Mouse (Mus musculus) embryonic facial prominence, embryonic 14.5 days (tissue): Measurements from ENCODE around the gene Zc2hc1b. TPM values are rescaled to one million over a fixed set of nuclear protein-coding genes. Genes with fewer than 3 reads are reported as not detected.

Source experiments
- ATAC-seq: fragments of 200-750 bp; cut with Nextera tagmentation; 2 replicates; pipeline ENCODE4 v1.8.0; 2017; ENCODE audit warnings: low read depth, moderate number of reproducible peaks, moderate TSS enrichment
- DNase-seq: peaks from one replicate; pipeline ENCODE4 v3.0.0-alpha.2; 2015; ENCODE audit warnings: low spot score
- H3K27ac ChIP-seq: fragments of 300-500 bp; sonication (generic); replicated peaks from 2 replicates; pipeline ENCODE4 v1.5.1; 2014; ENCODE audit warnings: low read depth, mild to moderate bottlenecking, low read length, moderate library complexity
- H3K27me3 ChIP-seq: fragments of 300-500 bp; sonication (generic); replicated peaks from 2 replicates; pipeline ENCODE4 v1.6.1; 2014; ENCODE audit warnings: low read length; ENCODE audit not compliant: control insufficient read depth, insufficient read depth
- H3K36me3 ChIP-seq: fragments of 300-500 bp; sonication (generic); 2 replicates; pipeline ENCODE4 v1.6.1; 2014; ENCODE audit warnings: low read length, mixed read lengths; ENCODE audit not compliant: control insufficient read depth, insufficient read depth
- H3K4me1 ChIP-seq: fragments of 300-500 bp; sonication (generic); 2 replicates; pipeline ENCODE4 v1.6.1; 2014; ENCODE audit warnings: antibody characterized with exemption, low read length; ENCODE audit not compliant: control insufficient read depth, insufficient read depth
- H3K4me2 ChIP-seq: fragments of 300-500 bp; sonication (generic); 2 replicates; pipeline ENCODE4 v1.6.1; 2014; ENCODE audit warnings: low read depth, mild to moderate bottlenecking, low read length, moderate library complexity, mixed read lengths
- H3K4me3 ChIP-seq: fragments of 300-500 bp; sonication (generic); 2 replicates; pipeline ENCODE4 v1.5.1; 2014; ENCODE audit warnings: low read depth, mild to moderate bottlenecking, low read length
- H3K9ac ChIP-seq: fragments of 300-500 bp; sonication (generic); 2 replicates; pipeline ENCODE4 v1.6.1; 2014; ENCODE audit warnings: low read depth, mild to moderate bottlenecking, low read length, moderate library complexity, mixed read lengths
- H3K9me3 ChIP-seq: fragments of 300-500 bp; sonication (generic); 2 replicates; pipeline ENCODE4 v1.6.1; 2016; ENCODE audit warnings: low read length; ENCODE audit not compliant: control insufficient read depth
- WGBS: fragments of 180-500 bp; shearing (Covaris S2); extraction: QIAGEN DNeasy Blood & Tissue Kit; methylation state at CpG from one replicate; pipeline ENCODE4 v1.1.7; 2014; 5-methylcytosine and 5-hydroxymethylcytosine counted together
- polyA plus RNA-seq: library from polyadenylated mRNA; unstranded; fragments of >200 nt; fragmentation: Nextera tagmentation; extraction: Ambion mirVana; gene quantifications from 2 replicates; pipeline ENCODE4 v1.2.1, GENCODE M21; 2014

Gene Zc2hc1b
- polyA plus RNA-seq, 1 experiment from 2014 or later, result not detected

DNA sequence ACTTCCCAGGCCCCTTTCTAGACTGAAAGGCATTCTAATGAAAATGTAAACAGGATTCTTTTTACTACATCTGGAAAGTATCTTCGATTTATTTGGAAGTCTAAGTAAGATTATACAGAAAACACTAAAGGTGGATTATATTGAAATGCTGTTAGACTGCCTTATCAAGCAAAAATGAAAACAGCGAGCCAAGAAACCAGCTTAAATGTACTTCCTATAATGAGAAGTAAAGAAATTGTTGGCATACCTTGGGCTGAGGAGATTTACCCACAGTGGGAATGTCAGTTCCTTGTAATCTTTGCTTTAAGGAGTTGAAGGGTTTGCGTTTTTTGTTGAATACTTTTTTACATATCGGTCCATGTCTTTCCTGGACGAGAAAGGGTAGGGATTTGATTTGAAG lies 9.4 kb downstream of the Zc2hc1b start:
- Histone ChIP-seq H3K9ac (no peak overlapping the region), H3K4me1 (peaks cover 38% of the 10 kb centered on the region), H3K36me3 (no peaks in the 10 kb centered on the region), H3K4me2 (no peak overlapping the region), H3K27me3 (no peaks in the 10 kb centered on the region), H3K9me3 (no peaks in the 10 kb centered on the region), H3K4me3 (no peak overlapping the region), H3K27ac (peak overlapping the region; percentile 85)
- ATAC-seq (no peak), DNase-seq (peak; percentile 92)
- 40% methylated on average over 5 of the region's 5 CpGs for WGBS

DNA sequence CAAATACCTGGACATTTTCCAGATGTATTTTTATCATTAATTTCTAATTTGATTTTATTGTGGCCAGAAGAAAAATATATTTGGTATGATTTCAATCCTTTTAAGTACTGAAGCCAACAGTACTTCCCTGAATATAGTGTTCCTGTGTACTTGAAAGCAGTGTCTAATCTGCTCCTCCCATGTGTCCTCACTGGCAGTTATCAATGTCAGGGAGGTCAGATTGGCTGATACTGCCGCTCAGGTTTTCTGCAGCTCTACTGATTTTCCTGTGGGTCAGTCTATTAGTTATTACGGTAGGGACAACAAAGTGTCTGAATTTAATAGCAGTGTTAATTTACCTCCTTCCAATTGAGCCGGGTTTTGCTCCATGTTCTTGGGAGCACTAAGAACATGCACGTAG lies 15.8 kb downstream of the Zc2hc1b start:
- Histone ChIP-seq H3K4me3 (no peak overlapping the region), H3K27ac (no peak overlapping the region), H3K27me3 (no peaks in the 10 kb centered on the region), H3K4me1 (no peaks in the 10 kb centered on the region), H3K9me3 (no peaks in the 10 kb centered on the region), H3K4me2 (no peak overlapping the region), H3K36me3 (no peaks in the 10 kb centered on the region), H3K9ac (no peak overlapping the region)
- ATAC-seq (no peak), DNase-seq (no peak)
- 71% methylated on average over 4 of the region's 4 CpGs for WGBS

DNA sequence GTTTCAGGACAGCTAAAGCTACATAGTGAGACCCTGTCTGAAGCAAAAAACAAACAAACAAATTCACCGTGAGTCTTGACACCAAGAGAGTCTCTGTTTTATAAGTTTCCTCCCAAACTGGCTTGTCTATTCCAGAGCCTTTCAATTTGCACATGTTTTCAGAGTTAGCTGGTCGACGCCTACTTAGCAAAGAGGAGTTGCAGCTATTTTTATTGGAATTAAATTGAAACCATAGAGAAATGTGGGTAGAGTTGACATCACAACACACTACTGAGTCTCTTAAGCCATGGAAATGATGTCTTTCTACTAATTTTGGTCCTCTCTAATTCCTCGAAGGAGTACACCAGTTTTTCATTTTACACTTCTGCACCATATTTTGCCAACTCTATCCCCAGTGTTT lies 16.9 kb downstream of the Zc2hc1b start:
- no peaks in the 10 kb centered on the region for H3K36me3 ChIP-seq
- no peak overlapping the region for H3K9ac ChIP-seq
- no peaks in the 10 kb centered on the region for H3K4me1 ChIP-seq
- 78% methylated on average over 4 of the region's 4 CpGs for WGBS
- H3K4me3 ChIP-seq, result no peak overlapping the region
- no peak overlapping the region for H3K4me2 ChIP-seq
- ATAC-seq (no peak), DNase-seq (no peak)
- H3K27me3 ChIP-seq, result no peaks in the 10 kb centered on the region
- no peaks in the 10 kb centered on the region for H3K9me3 ChIP-seq
- no peak overlapping the region for H3K27ac ChIP-seq

DNA sequence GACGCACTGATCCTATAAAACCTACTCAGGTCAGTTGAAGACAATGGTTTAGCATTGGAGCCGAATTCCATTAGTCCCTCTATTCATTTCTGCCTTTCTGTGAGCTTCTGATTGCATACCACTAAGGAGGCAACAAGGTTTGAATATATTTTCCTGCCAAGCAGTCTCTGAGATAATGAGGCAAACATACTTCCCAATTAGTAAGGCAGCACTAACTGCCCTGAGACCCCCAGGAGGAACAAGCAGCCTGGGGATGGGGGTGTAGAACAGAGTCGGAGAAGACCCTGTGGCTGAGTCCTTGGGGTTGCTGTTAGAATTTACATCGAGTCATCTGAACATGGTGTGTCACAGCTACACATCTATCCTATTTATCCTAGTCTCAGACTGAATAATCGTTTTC lies 22.4 kb downstream of the Zc2hc1b start:
- 78% methylated on average over 5 of the region's 5 CpGs for WGBS
- H3K27ac ChIP-seq, result no peak overlapping the region
- no peak overlapping the region for H3K4me2 ChIP-seq
- no peaks in the 10 kb centered on the region for H3K27me3 ChIP-seq
- H3K36me3 ChIP-seq, result no peaks in the 10 kb centered on the region
- no peak overlapping the region for H3K9ac ChIP-seq
- ATAC-seq (no peak), DNase-seq (no peak)
- no peaks in the 10 kb centered on the region for H3K9me3 ChIP-seq
- H3K4me1 ChIP-seq, result no peaks in the 10 kb centered on the region
- no peak overlapping the region for H3K4me3 ChIP-seq

DNA sequence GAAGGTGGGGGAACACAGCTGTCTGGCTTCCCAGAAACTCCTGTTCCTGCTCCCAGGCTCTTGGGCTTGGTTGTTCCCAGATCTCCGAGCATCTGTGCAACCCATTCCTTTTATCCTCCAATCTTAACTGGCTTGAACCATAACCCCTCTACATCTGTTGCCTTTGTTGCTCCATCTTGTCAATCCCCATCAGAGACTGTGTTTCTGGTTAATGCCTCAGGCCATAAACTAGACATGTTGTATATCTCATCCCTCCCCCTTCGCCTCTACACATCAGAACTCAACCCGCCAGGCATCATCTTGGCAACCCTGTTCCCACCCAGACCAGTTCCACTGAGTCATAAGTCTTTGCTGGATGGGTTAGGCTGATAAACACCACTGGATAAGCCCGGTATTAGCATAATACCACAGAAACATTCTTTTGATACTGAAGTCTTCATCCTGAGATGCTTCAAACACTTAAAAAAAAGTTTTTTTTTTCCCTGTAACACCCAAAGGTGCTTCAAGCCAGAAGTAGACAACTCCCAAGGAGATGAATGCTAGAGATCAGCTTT lies 24.9 kb downstream of the Zc2hc1b start:
- Histone ChIP-seq H3K4me2 (no peak overlapping the region), H3K9me3 (no peaks in the 10 kb centered on the region), H3K9ac (no peak overlapping the region), H3K27ac (no peak overlapping the region), H3K27me3 (no peaks in the 10 kb centered on the region), H3K4me1 (peaks cover 4% of the 10 kb centered on the region; the same call in 1 of the 2 replicates), H3K4me3 (no peak overlapping the region), H3K36me3 (no peaks in the 10 kb centered on the region)
- DNase-seq (peak; percentile 63), ATAC-seq (no peak)
- 77% methylated on average over 4 of the region's 4 CpGs for WGBS

DNA sequence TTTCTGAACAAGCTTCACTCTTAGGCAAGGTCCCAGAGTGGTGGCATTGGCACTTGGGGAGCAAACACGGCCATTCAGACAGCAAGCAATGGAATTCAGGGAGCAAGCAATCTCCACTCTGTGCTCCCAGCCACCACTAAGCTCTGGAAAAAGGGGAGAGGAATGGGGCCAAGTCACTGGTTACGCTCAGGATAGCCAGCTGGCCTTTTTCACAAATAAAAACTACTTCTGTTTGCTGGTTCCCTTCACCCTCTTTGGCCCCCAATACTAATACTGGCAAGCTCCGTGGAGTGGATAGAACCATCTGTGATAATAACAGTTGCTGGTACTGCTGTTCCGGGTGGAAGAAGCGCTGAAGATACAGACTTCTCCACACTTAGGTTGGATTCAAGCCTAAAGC lies 26.5 kb downstream of the Zc2hc1b start:
- ATAC-seq (peak; percentile 20; the same call in 1 of the 2 replicates), DNase-seq (peak; percentile 57)
- no peaks in the 10 kb centered on the region for H3K27me3 ChIP-seq
- no peaks in the 10 kb centered on the region for H3K36me3 ChIP-seq
- H3K9ac ChIP-seq, result no peak overlapping the region
- H3K4me3 ChIP-seq, result no peak overlapping the region
- WGBS, result 78% methylated on average over 5 of the region's 5 CpGs
- no peak overlapping the region for H3K4me2 ChIP-seq
- H3K9me3 ChIP-seq, result no peaks in the 10 kb centered on the region
- no peak overlapping the region for H3K27ac ChIP-seq
- H3K4me1 ChIP-seq, result peaks cover 4% of the 10 kb centered on the region; the same call in 1 of the 2 replicates

DNA sequence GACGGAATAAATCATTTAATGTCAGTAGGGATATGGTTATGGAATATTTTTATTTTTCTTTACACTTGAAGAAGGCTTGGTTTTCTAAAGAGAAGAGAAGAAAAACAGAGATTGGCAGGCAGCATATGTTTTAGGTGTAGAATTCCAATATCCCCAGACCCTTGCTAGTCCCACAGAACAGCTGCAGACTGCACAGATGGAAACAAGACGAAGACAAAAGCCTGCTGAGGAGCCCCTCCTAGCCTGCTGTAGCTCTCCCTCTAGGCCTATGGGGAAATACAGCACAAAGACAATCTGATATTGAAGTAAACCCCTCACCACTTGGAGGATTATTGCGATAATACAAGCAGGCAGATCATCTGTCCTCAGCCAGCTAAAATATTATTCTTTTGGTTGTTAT lies 27.4 kb downstream of the Zc2hc1b start:
- Histone ChIP-seq H3K9ac (no peak overlapping the region), H3K4me2 (no peak overlapping the region)
- 59% methylated on average over 3 of the region's 3 CpGs for WGBS

DNA sequence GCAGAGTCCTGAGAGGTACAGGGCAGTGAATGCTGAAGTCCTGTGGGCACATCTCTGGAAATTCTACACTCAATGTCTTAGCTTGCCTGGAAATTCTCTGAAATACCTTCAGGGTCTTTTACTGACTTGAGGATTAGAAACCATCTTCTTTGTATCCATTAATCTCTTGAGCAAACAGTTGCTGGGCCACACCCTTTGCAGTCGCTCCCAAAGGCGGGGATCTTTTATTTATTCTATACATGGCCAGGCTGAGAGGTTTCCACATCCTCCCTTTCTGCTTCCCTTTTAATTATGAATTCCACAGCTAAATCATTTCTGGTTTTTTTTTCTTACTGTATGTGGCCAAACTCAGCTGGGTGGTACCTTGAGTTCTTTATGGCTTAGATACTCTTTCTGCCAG lies 37.4 kb downstream of the Zc2hc1b start:
- Histone ChIP-seq H3K9ac (no peak overlapping the region), H3K27me3 (no peaks in the 10 kb centered on the region), H3K4me3 (no peak overlapping the region), H3K9me3 (no peaks in the 10 kb centered on the region), H3K4me2 (no peak overlapping the region), H3K36me3 (no peaks in the 10 kb centered on the region), H3K27ac (peak overlapping the region; percentile 58), H3K4me1 (no peaks in the 10 kb centered on the region; the same call in 1 of the 2 replicates)
- ATAC-seq (peak; percentile 63), DNase-seq (peak; percentile 56)
- WGBS, result 60% methylated on average over 2 of the region's 2 CpGs

More for the DNA sequence above, 27.4 kb downstream of the Zc2hc1b start:
- Histone ChIP-seq H3K9me3 (no peaks in the 10 kb centered on the region), H3K4me3 (no peak overlapping the region), H3K27ac (peak overlapping the region; percentile 18; the same call in 1 of the 2 replicates), H3K27me3 (no peaks in the 10 kb centered on the region), H3K4me1 (peaks cover 4% of the 10 kb centered on the region; the same call in 1 of the 2 replicates), H3K36me3 (no peaks in the 10 kb centered on the region)
- DNase-seq (peak; percentile 89), ATAC-seq (peak; percentile 91)

DNA sequence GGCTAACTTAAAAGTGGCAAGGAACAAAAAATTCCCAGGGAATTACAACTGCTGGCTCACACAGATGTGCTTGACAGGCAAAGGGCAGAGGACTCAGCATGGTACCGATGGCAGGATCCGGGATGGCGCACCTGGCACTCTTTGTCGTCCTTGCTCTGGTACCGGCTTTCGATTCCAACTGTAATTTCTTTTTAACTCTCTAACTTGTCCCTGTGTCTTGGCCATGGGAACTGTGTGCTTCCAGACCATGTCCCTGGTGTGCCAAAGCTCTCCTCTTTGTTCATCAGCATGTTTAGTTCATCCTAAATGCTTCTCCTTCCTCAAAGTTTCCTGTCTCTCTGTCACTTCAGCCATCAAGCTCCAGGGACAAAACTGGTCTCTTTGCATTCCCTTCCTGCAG lies 39.9 kb downstream of the Zc2hc1b start:
- ATAC-seq, result no peak

More for the DNA sequence above, 39.9 kb downstream of the Zc2hc1b start:
- H3K27me3 ChIP-seq, result no peaks in the 10 kb centered on the region
- DNase-seq, result no peak
- no peaks in the 10 kb centered on the region; the same call in 1 of the 2 replicates for H3K4me1 ChIP-seq
- H3K36me3 ChIP-seq, result no peaks in the 10 kb centered on the region
- no peak overlapping the region for H3K9ac ChIP-seq
- 88% methylated on average over 6 of the region's 6 CpGs for WGBS
- H3K9me3 ChIP-seq, result no peaks in the 10 kb centered on the region
- no peak overlapping the region for H3K27ac ChIP-seq
- no peak overlapping the region for H3K4me2 ChIP-seq
- no peak overlapping the region for H3K4me3 ChIP-seq
